Mouse (Mus musculus) liver, embryonic 14.5 days (tissue): ENCODE results near the gene Tnfrsf19.

ENCODE experiments used
- CTCF ChIP-seq: IDR thresholded peaks from 2 replicates; pipeline ENCODE4 v1.5.1; 2016; ENCODE audit warnings: antibody characterized with exemption, low read depth, control low read depth
- EP300 ChIP-seq: IDR thresholded peaks from 2 replicates; pipeline ENCODE4 v1.6.1; 2016; ENCODE audit warnings: antibody characterized with exemption, low read depth

DNA sequence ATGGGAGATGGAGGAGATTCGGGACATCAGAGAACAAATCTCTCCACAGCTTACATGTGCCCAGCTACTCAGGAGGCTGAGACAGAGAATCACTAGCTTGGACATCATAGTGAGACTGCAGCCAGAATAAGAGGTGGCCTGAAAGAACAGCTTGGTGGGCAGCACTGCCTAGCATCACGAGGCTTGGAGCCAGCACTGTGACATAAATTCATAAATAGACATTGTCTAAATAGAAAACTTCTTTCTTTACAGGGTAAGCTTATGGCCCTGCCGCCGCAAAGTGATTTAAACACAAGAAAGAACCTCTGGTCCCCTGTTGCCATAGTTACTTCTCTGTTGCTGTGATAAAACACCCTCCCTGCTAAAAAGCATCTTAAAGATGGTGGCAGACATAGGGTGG lies 54.1 kb downstream of the Tnfrsf19 start:
- TF ChIP-seq CTCF (no peak), EP300 (no peak)
